Mouse (Mus musculus): Measurements from ENCODE around the gene a. TPM values are rescaled to one million over a fixed set of nuclear protein-coding genes. Genes with fewer than 3 reads are reported as not detected.

Gene a
- not detected in 4 replicates for total RNA-seq (2023)

GRCm38 (mm10) chr2:154790656-154791483, at the start of gene a, which contains the start of gene Raly:
TSS of gene a (plus strand) at chr2:154791402.
TSS of gene Raly (plus strand) at chr2:154791096.

DNA sequence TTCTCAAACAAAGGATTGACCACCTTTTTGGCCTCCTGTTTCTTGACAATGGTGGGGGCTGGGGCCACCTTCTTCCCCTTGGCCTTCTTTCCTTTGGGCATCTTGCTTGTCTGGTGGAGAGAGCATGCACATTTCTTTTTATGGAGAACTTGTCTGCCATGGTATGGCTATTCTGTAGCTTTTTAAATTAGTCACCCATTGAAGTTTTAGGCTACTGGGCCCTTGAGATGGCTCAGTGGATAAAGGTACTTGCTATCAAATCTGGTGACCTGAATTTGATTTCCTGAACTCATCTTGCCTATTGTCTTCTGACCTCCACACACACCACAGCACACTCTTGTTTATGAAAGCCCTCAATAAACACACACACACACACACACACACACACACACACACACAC, 21.3 kb upstream of the a start, which contains the start of gene Gm14214:
Gm14214 (minus strand) TSS at position 101 of the 400 bp plus-strand sequence.

DNA sequence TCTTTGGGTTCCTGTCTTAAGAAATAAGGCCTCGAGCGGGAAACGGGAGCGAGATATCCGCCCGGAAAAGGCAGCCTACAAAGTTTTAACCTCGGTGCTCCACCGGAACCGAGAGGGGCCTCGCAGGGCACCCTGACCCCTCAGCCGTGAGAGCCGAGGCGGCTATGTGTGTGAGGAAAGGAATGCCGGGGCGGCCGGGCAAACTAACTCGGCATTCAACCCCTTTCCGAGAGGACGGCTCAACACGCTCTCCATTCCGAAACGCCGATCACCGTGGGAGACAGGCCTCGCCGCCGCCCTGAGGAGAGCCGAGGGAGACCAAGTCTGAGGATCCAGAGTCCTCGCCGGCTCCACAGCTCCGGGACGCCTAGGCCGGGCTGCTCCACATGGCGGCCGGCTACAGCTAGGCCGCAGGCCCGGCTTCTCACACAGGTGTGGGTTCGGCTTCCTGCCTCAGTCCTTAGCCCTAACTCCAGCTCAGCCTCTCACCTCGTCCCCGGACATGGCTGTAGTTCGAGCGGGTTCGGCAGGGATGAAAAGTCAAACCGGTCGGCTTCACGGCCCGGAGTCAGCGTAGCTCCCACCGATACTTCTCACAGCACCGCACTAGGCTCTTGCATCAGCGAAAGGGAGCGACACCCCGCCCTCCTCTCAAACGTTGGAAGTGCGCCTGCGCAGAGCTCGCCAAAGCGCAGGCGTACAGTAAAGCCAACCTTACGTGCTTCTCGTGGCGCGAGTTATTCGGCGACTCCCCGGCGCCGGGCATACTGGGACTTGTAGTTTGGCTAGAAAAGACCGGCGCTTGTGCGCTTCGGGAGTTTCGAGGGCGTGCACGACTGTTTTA, 101.2 kb downstream of the a start, which contains the start of gene Eif2s2:
Eif2s2 (minus strand) TSS at position 735 of the 844 bp plus-strand sequence.

GRCm38 (mm10) chr2:155018251-155018755, 227.1 kb downstream of the a start, which contains the start of gene Gm14226:
TSS of gene Gm14226 (plus strand) at chr2:155018266.

GRCm38 (mm10) chr2:155073978-155074765, 283.0 kb downstream of the a start, which contains the start of gene Ahcy:
TSS of gene Ahcy (minus strand) at chr2:155074497.

Other genes starting within 250 kb of the a start
- gene 1700003F12Rik, start 244.3 kb upstream of the a start, total RNA-seq (2023), result 0.94 to 2.5 TPM (median 1.7 TPM) in 4 replicates
- gene Actl10, start 239.6 kb upstream of the a start, total RNA-seq (2023), result 0.39 to 1.7 TPM (median 0.84 TPM) in 4 replicates
- gene Necab3, start 232.5 kb upstream of the a start, total RNA-seq (2023), result 0.72 to 1.5 TPM (median 1.3 TPM) in 3 of 4 replicates, not detected in the other
- gene E2f1, start 221.5 kb upstream of the a start, total RNA-seq (2023), result 3.8 to 5.3 TPM (median 4.9 TPM) in 4 replicates
- gene Pxmp4, start 187.7 kb upstream of the a start, total RNA-seq (2023), result 7.4 to 10.4 TPM (median 8.4 TPM) in 4 replicates
- 6.4 to 8.7 TPM (median 7.2 TPM) in 4 replicates for gene Zfp341, start 178.1 kb upstream of the a start, total RNA-seq (2023)
- gene 4930519P11Rik, start 178.0 kb upstream of the a start, total RNA-seq (2023), result 1.3 TPM in 1 of 4 replicates, not detected in the others
- 109 to 130 TPM (median 117 TPM) in 4 replicates for gene Chmp4b, start 139.7 kb upstream of the a start, total RNA-seq (2023)
- gene Gm14214, start 21.4 kb upstream of the a start, total RNA-seq (2023), result not detected in 4 replicates
- 154 to 169 TPM (median 162 TPM) in 4 replicates for gene Raly, start 306 bp upstream of the a start, total RNA-seq (2023)
- gene Eif2s2, start 101.5 kb downstream of the a start, total RNA-seq (2023), result 86.0 to 93.4 TPM (median 92.0 TPM) in 4 replicates
- gene Gm14226, start 226.9 kb downstream of the a start, total RNA-seq (2023), result not detected in 4 replicates

All from B cell, adult 62 days (primary cell).